Mouse (Mus musculus) CD4-positive helper T cell, adult 2 months (primary cell): Measurements from ENCODE around the gene Shc2.

Source experiments
- DNase-seq: peaks from one replicate; pipeline ENCODE4 v3.0.0-alpha.2; 2012; ENCODE audit warnings: low read depth, missing footprints, low spot score

Shc2 gene

DNA sequence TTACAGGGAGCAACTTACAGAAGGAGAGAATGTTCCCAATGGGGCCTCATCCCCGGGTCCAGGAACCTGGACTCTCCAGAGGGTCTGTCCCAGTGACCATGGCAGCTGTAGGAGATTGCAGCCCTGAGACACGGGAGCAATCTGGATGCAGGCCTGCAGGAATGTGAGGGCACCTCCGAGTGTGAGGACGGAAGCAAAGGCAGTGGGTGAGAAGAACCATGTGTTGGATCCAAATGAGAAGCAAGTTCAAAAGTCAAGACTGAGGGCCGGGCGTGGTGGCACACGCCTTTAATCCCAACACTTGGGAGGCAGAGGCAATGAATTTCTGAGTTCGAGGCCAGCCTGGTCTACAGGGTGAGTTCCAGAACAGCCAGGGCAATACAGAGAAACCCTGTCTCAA is 56.2 kb downstream of the Shc2 start:
- no peak for DNase-seq

DNA sequence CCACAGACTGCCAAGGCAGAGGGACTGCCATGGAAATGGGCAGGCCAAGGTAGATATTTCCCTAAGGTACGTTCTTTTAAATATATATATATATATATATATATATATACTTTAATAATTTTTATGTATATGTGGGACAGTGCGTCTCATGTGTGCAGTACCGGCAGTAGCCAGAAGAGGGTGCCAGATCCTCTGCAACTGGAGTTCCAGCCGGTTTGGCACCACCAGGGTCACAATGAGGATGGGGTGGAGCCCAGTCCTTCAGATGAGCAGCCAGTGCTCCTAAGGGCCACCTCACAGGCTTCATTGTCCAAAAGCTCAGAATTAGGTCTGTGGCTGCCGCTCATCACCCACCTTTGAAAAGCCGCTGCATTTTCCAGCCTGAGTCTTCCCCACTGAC is 56.9 kb downstream of the Shc2 start:
- no peak for DNase-seq

DNA sequence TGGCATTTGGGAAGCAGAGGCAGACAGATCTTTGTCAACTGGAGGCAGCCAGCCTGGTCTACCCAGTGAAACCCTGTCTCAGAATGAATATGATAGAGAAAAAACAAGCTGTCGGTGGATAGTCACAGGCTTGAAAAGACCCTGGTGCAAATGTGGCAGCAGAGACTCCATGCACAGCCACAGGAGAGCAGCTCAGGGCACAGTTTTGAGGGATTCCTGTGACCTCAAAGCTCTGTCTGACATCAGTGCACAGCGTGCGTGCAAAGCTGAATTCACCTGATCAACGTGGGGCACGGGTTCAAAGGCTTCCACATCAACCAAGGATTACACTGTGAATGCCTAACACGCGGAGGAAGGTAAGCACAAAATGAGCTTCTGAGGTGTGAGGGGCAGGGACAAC is 57.4 kb downstream of the Shc2 start:
- DNase-seq, result no peak

DNA sequence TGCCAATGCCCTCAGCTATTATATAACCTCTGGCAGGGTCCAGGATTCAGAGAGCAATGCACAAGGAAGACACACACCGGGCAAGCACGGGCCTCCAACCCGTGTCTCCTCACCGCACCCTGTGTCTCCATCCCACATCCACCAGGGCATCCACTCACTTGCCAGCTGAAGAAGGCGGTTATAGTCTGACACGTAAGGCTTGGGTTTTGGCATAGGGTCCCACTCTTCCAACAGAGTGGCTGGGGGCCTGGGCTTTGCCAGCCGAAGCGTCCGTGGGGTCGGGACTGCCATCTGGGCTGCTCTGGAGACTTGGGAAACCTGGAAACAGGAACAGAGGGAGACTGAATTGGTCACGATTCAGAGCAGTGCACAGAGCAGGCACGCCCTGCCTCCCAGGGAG is 57.9 kb downstream of the Shc2 start:
- DNase-seq, result no peak

DNA sequence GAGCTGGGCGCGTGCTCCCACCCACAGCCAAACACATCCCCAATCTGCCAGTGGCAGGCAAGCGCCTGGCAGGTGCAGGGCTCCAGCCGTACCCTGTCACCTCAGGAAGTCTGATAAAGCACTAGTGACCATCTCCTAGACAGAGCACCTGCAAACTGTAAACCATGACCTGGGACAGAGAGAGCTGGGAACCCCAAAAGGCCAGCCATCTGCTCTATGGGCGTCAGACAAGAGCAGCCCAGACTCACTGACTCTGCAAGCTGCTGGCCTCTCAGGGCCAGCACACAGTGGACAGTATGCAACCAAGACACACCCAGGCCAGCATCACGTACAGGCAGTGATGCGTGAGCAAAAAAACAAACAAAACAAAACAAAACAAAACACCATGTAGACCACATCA is 58.8 kb downstream of the Shc2 start:
- no peak for DNase-seq

DNA sequence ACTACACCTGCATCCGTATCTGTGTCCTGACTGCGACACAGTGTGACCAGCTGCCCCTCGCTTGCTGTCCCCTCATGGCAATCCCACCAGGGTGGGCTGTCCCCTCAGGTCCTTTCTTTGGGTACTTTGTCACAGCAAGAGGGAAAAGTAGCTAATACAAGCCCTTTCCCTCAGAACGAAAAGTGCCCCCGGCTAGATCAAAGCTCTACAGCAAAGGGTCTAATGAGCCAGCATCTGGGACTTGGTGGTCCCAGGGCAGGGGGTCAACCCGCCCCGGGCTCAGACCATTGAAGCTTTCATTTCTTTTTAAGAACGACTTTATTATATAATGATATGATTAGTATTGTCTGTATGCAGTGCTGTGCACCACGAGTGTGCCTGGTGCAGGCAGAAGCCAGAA is 59.4 kb downstream of the Shc2 start:
- DNase-seq, result no peak

DNA sequence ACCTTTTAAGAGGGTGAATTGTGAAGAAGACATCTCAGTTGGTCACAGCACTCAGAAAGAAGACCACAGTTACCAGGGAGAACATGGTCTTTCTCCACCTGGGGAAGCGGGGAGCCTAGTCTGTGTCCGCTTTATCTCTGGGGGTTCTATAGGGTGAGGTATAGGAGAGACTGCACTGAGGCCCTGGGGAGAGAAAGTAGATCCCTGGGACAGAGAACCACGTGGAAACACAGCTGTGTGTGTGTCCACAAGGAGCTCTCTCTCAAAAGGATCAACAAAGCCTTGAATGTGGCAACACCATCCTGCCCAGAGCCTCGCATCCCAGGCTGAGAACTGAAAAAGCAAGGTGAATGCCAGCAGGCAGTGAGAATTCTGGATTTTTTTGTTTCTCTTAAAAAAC is 60.3 kb downstream of the Shc2 start:
- no peak for DNase-seq

DNA sequence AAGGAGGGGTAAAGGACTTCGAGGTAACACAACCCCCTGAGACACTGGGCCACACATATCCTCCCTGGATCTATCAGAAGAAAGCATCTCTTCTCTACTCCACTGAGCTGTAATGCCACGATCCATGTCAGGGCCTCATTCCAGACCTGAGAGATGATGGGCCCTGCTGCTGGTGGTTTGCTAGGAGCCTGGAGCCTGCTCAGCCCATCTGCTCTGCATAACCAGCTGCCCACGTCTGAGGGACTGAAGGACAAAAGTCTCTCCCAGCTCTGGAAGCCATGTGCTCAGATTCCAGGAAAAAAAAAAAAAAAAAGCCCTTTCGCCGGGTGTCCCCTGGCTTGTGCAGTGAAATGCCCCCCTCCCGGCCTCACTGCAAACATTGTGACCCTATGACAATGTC is 62.0 kb downstream of the Shc2 start:
- DNase-seq, result no peak

DNA sequence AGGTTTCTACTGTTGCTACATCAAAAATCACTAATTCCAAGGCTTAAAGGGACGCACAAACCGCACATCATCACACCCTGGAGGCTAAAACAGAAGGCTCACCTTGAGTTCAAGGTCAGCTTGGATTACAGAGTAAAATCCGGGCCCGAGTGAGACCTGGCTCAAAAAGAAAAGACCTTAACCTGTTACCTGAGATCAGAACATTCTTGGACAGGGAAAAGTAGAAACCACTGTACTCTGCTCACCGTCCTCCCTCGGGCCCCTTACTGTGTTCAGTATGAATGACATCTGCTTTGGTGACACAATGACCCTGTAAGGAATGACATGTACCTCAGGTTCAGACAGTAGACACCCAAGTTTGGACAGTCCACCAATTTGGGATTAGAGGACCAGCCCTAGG is 62.9 kb downstream of the Shc2 start:
- DNase-seq, result no peak

DNA sequence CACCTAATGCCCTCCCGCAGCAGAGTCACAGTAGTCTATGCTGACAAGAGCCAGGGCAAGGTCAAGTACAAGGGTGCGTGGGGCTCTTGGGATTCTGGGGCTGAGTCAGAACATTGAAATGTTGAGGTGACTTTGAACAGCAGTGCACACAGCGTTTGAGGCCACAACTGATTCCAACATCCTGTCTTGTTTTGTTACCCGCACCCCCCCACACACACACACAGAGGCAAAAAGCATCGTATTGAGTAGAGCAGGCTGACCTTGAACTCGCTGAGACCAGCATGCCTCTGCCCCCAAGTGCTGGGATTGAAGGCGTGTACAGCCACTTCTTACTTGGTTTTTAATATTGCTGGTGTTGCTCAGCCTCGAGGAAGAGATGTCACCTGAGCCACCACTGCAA is 63.4 kb downstream of the Shc2 start:
- no peak for DNase-seq

DNA sequence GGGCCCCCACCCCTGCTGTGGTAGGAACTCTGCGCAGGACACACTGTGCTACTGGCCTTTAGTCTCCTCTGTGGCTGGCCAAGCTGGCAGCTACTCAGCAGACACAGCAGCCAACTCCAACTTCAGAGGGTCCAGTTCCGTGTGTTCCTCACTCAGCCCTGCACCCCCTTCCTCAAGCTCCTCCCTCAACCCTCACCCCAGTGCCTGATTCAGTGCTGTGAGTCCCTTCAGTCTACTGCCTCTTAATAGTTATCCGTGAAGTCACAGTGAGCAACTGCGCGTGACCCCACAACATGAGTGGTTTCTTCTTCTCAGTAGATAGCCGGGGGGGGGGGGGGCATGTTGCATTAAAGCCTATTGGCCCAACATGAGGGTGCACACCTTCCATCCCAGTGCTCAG is 64.1 kb downstream of the Shc2 start:
- no peak for DNase-seq

DNA sequence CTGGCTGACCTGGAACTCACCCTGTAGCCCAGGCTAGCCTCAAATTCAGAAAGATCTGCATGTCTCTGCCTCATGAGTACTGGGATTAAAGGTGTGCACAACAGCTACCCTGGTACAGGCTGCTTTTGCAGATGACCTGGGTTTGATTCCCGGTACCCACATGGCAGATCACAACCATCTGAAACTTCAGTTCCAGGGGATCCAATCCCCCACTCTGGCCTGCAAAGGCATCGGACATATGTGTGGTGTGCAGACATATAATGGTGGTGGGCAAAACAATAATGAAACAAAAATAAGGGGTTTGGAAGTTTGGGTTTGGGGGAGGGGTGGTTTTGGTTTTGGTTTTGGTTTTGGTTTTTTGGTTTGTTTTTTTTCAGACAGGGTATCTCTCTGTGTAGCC is 66.4 kb downstream of the Shc2 start:
- DNase-seq, result no peak

DNA sequence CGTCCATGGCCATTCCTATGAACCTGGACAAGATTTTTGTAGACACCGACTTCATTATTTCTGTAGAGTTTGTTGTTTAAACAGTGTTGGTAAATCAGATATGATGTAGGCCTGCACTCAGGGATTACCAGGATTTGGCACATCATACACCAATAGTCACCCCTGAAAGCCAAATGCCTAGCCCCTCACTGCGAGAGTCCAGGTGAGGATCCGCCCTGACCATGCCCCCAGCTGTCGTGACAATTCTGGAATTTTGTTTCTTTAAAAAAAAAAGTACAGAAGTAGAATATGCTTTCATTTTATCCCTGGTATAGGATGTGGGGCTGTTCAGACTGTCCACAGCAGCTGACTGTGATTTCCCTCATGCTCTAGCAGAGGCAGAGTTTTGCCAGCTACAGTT is 67.8 kb downstream of the Shc2 start:
- DNase-seq, result no peak
